Mouse (Mus musculus) CH12.LX (cell line): ENCODE measurements around the gene Scd4.

Source experiments
- RAD21 ChIP-seq: IDR thresholded peaks from 2 replicates; pipeline ENCODE4 v1.6.1; 2011; ENCODE audit warnings: low read depth, mild to moderate bottlenecking, low read length, improper control_type of control experiment, moderate library complexity
- SIN3A ChIP-seq: IDR thresholded peaks from 2 replicates; pipeline ENCODE4 v1.6.1; 2012; ENCODE audit warnings: low read length, improper control_type of control experiment, inconsistent platforms

DNA sequence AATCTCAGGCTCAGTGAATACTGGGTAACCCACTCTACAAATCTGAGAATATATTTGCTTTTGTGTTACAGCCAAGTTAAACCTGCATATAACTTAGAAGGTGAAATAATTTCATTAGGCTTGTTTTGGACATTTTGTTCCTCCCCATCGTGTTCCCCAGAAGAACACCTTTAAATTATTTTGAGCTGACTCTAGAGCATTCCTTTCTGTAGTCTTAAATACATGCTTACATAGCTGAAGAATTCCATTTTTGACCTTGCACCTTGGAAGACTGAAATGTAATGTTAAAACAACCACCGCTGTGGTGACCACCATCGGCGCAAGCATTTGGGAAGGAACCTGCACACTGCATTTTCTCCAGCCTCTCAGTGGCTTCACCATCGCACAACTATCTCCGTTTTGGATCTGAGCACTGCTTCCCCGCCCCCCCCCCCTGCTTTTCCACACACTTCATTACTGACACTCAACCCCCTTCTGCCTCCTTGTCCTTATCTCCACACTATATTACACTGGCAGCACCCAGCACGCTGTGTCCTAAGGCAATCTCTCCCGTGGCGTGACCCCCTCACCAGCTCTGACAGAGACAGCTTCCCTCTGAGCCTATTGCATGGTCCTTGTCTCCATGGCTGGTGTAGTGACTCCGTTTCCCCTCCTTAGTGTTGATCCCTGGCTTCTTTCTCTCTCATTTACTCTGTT lies 45.3 kb upstream of the Scd4 start:
- TF ChIP-seq SIN3A (no peak), RAD21 (no peak)
